Mouse (Mus musculus): Measurements from ENCODE around the gene Btbd18.

DNA sequence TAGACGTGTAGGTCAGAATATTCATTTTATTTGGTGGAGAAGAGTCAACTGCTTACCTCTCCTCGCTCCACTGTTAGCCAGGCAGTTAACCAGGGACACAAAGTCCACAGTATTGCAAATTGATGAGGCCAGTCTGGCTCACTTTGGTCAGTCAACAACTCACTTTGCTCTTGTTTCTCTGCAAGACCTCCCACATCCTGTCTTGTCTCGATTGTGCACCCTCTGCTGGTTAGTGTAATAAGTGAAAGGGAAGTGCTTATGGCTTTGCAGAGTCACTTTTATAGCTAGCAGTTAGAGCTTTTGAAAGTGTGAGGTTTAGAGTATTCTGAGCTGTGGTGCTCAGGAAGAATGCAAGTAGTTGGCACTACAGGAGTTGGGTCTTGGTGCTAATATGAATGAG is 1.4 kb downstream of the Btbd18 start:
- no peak for TF ChIP-seq POLR2A (IDR thresholded peaks at IDR 0.05; ENCODE audit: borderline replicate concordance, control insufficient read depth, low read depth, low read length)
- TF ChIP-seq CTCF (IDR thresholded peaks at IDR 0.05; ENCODE audit: control insufficient read depth, insufficient read depth, low read length), result 0 out of 2 replicates have a peak, but pooled peaks have one; percentile 30

Measured in bone marrow, adult 2 months (tissue).